Mouse (Mus musculus) layer of hippocampus, adult 9-11 months (tissue): ENCODE data around the gene Scg5.

Experiments used
- DNase-seq: peaks from one replicate; pipeline ENCODE4 v3.0.0; 2022

The Scg5 gene

GRCm38 (mm10) chr2:113728581-113728980 is 100.3 kb downstream of the Scg5 start:
- no peak for DNase-seq
